Mouse (Mus musculus) ES-E14 (cell line): ENCODE measurements around the gene Cd4. TPM values are rescaled to one million over a fixed set of nuclear protein-coding genes. Genes with fewer than 3 reads are reported as not detected.
A peak's percentile ranks its signal among the peaks of the same experiment; 100 is the strongest.

Experiments
- DNase-seq: peaks from one replicate; pipeline ENCODE4 v3.0.0-alpha.2; 2013; ENCODE audit warnings: low read depth, low spot score
- H3K27ac ChIP-seq: 2 replicates; pipeline ENCODE4 v1.5.1; 2012; ENCODE audit warnings: low read depth, mild to moderate bottlenecking, low read length, moderate library complexity, mixed read lengths; ENCODE audit not compliant: poor library complexity, insufficient read depth, severe bottlenecking
- H3K36me3 ChIP-seq: 2 replicates; pipeline ENCODE4 v1.6.1; 2012; ENCODE audit warnings: mild to moderate bottlenecking, low read length, moderate library complexity, mixed read lengths; ENCODE audit not compliant: control insufficient read depth, poor library complexity, insufficient read depth, severe bottlenecking
- H3K4me1 ChIP-seq, 2 experiments: fragments of 150-350 bp in 1 of 2; sonication (generic) in 1 of 2; 2 replicates each; pipeline ENCODE4 v1.6.1; 2012; ENCODE audit warnings: low read length in 2 of 2, mild to moderate bottlenecking in 1 of 2, mixed read lengths in 1 of 2; ENCODE audit not compliant: control insufficient read depth in 2 of 2, insufficient read depth in 2 of 2, poor library complexity in 1 of 2
- H3K4me3 ChIP-seq, 2 experiments: fragments of 150-350 bp in 1 of 2; sonication (generic) in 1 of 2; 2 replicates each; pipeline ENCODE4 v1.5.1; 2012; ENCODE audit warnings: low read length in 2 of 2, low read depth in 1 of 2, mild to moderate bottlenecking in 1 of 2, mixed read lengths in 1 of 2; ENCODE audit not compliant: insufficient read depth in 1 of 2, poor library complexity in 1 of 2, severe bottlenecking in 1 of 2
- H3K9ac ChIP-seq: 2 replicates; pipeline ENCODE4 v1.6.1; 2012; ENCODE audit warnings: low read depth, mild to moderate bottlenecking, low read length, mixed read lengths; ENCODE audit not compliant: poor library complexity, insufficient read depth, severe bottlenecking
- H3K9me3 ChIP-seq: fragments of 150-350 bp; sonication (generic); 2 replicates; pipeline ENCODE4 v1.6.1; 2012; ENCODE audit warnings: low read depth, mild to moderate bottlenecking, low read length; ENCODE audit not compliant: control insufficient read depth, insufficient read depth
- CHD2 ChIP-seq: IDR thresholded peaks from 2 replicates; pipeline ENCODE4 v1.6.1; 2014; ENCODE audit warnings: mild to moderate bottlenecking, low read depth, low read length, inconsistent platforms
- HCFC1 ChIP-seq: IDR thresholded peaks from 2 replicates; pipeline ENCODE4 v1.6.1; 2012; ENCODE audit warnings: low read length, inconsistent platforms, borderline replicate concordance; ENCODE audit not compliant: insufficient read depth
- MAFK ChIP-seq: IDR thresholded peaks from 2 replicates; pipeline ENCODE4 v1.6.1; 2014; ENCODE audit warnings: mild to moderate bottlenecking, low read depth, low read length, inconsistent platforms; ENCODE audit not compliant: insufficient read depth
- ZC3H11A ChIP-seq: IDR thresholded peaks from 2 replicates; pipeline ENCODE4 v1.6.1; 2012; ENCODE audit warnings: low read depth, mild to moderate bottlenecking, inconsistent platforms, low read length, borderline replicate concordance
- ZNF384 ChIP-seq: IDR thresholded peaks from 2 replicates; pipeline ENCODE4 v1.6.1; 2012; ENCODE audit warnings: low read depth, low read length, inconsistent platforms
- in situ Hi-C, 2 experiments: fragments of 600-800 bp; cut with MboI; formaldehyde crosslinking; loops; one replicate each; pipeline ENCODE4 v1.15.1; 2025; ENCODE audit warnings: low sequenced_read_pairs in 2 of 2, inconsistent platforms in 1 of 2; ENCODE audit not compliant: unreplicated experiment in 2 of 2
- total RNA-seq: library from RNA; depleted of rRNA; stranded (reverse); fragments of 300-350 nt; gene quantifications from 2 replicates; pipeline ENCODE4 v1.2.3, GENCODE M21; 2012

Cd4 gene
- total RNA-seq, 1 experiment, result 0.49 TPM

DNA sequence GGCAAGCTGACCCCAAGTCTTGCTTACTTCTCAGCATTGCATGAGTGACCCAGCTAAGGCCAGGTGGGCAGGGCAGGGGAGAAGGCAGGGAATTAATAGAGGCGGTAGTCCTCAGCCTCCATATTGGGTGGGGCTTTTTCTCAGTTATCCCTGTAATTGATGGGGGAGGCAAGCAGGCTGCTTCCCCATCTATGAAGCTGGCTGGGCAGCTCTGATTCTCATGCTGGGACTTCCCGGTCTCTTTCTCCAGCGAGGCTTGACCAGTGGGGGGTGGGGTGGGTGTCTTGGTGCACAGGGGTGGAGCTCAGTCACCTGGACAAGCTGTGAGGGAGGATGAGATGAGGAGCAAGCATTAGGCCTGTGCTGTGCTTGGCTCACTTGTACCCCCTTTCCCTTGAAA is 26.2 kb downstream of the Cd4 start:
- H3K9me3 ChIP-seq, result no peaks in the 10 kb centered on the region
- no peak overlapping the region for H3K9ac ChIP-seq
- H3K27ac ChIP-seq, result no peak overlapping the region
- DNase-seq, result no peak
- H3K4me3 ChIP-seq, result no peak overlapping the region
- peaks cover 7 to 35% of the 10 kb centered on the region in 2 experiments for H3K4me1 ChIP-seq
- in situ Hi-C loops, result no loop called here
- no peak for TF ChIP-seq CHD2
- TF ChIP-seq ZNF384, result no peak
- no peak for TF ChIP-seq MAFK
- TF ChIP-seq ZC3H11A, result no peak
- no peak for TF ChIP-seq HCFC1
- no peaks in the 10 kb centered on the region; the same call in 1 of the 2 replicates for H3K36me3 ChIP-seq

DNA sequence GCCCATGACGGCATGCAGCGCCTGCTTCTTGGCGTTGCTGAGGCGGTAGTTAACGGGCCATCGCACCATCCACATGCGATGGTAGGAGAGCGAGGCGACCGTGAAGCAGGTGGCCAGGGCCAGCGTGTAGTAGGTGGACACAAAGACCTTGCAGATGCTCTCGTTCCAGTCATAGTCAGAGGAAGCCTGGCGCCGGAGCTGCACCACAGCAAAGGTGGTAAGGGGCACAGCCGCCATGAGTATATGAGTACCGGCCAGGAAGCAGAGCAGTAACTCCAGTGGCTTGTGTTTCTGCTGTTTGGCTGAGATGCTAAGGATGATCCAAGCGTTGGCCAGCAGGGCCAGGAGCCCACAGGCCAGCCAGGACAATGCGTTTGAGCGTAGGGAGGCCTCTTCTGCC is 26.8 kb downstream of the Cd4 start:
- H3K4me3 ChIP-seq, result no peak overlapping the region
- H3K4me1 ChIP-seq, result peaks cover 7 to 35% of the 10 kb centered on the region in 2 experiments
- no peaks in the 10 kb centered on the region for H3K9me3 ChIP-seq
- in situ Hi-C loops, result no loop called here
- no peaks in the 10 kb centered on the region; the same call in 1 of the 2 replicates for H3K36me3 ChIP-seq
- TF ChIP-seq HCFC1, result no peak
- no peak for DNase-seq
- H3K27ac ChIP-seq, result peak overlapping the region; percentile 7; the same call in 1 of the 2 replicates
- no peak overlapping the region for H3K9ac ChIP-seq

DNA sequence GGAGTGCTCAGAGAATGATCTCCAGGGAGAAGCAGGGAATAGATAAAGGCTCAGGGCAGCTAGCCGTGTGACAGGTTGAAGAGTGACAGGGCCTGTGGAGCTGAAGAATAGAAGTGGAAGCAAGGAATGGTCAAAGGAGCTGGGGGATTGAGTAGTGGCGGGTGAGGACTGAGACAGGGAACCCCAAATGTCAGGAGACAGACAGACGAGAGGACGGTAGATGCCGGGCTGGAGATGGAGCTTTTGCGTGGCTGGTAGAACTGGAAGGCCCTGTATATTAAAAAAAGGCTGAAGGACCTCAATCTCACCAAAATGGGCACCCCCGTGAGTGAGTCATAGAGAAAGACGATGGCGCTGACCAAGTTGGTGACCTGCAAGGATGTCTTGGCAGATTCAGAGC is 27.5 kb downstream of the Cd4 start:
- in situ Hi-C loops, result no loop called here
- no peak for TF ChIP-seq HCFC1
- TF ChIP-seq ZC3H11A, result no peak
- no peak for TF ChIP-seq CHD2
- no peak for TF ChIP-seq ZNF384
- no peak for TF ChIP-seq MAFK
- H3K4me1 ChIP-seq, result peaks cover 7 to 39% of the 10 kb centered on the region in 2 experiments
- no peak overlapping the region for H3K9ac ChIP-seq
- H3K27ac ChIP-seq, result no peak overlapping the region
- DNase-seq, result no peak
- no peaks in the 10 kb centered on the region; the same call in 1 of the 2 replicates for H3K36me3 ChIP-seq
- H3K9me3 ChIP-seq, result no peaks in the 10 kb centered on the region
- H3K4me3 ChIP-seq, result no peak overlapping the region

DNA sequence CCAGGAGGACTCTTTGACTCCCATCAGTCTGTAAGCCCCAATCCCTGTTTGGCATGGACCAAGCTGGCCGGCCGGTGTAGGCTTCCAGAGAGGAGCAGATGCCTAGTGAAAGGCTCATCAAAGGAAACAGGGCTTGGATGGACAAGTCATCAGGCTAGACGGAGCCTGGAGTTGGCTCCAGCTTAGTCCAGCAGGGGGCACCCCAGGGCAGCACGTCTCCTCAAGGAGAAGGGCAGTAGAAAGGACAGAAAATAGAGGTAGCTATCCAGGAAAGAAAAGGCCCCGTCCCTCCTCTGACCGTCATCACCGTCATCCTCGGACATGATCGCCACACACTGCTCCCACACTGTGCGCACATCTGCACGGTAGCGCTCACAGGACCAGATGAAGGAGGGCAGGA is 28.3 kb downstream of the Cd4 start:
- H3K4me3 ChIP-seq, result peak overlapping the region in 1 of 2 experiments; percentile 35; a peak in 2 of 4 replicates
- peaks cover 7 to 44% of the 10 kb centered on the region in 2 experiments for H3K4me1 ChIP-seq
- H3K9ac ChIP-seq, result no peak overlapping the region
- in situ Hi-C loops, result no loop called here
- H3K9me3 ChIP-seq, result no peaks in the 10 kb centered on the region
- no peak overlapping the region for H3K27ac ChIP-seq
- peak; percentile 53; the same call in 1 of the 2 replicates for TF ChIP-seq ZC3H11A
- TF ChIP-seq HCFC1, result no peak
- TF ChIP-seq ZNF384, result no peak
- no peak for TF ChIP-seq MAFK
- TF ChIP-seq CHD2, result no peak
- H3K36me3 ChIP-seq, result no peaks in the 10 kb centered on the region; the same call in 1 of the 2 replicates
- DNase-seq, result peak; percentile 68
